Mouse (Mus musculus) CH12.LX (cell line): Measurements from ENCODE around the gene Fam240a. TPM values are rescaled to one million over a fixed set of nuclear protein-coding genes. Genes with fewer than 3 reads are reported as not detected.

ENCODE experiments used
- DNase-seq: peaks from one replicate; pipeline ENCODE4 v3.0.0-alpha.2; 2013; ENCODE audit errors: extremely low read depth
- H3K27ac ChIP-seq: 2 replicates; pipeline ENCODE4 v1.5.1; 2012; ENCODE audit warnings: low read depth, mild to moderate bottlenecking, control low read depth, moderate library complexity; ENCODE audit not compliant: insufficient read depth
- H3K27me3 ChIP-seq: replicated peaks from 2 replicates; pipeline ENCODE3; 2012; ENCODE audit warnings: inconsistent platforms
- H3K36me3 ChIP-seq, 2 experiments: replicated peaks in 1 of 2; 2 replicates each; pipeline versions ENCODE3 to v1.6.1; 2012; ENCODE audit warnings: inconsistent platforms in 1 of 2, low read length in 1 of 2, mild to moderate bottlenecking in 1 of 2, mixed read lengths in 1 of 2, moderate library complexity in 1 of 2; ENCODE audit not compliant: control insufficient read depth in 1 of 2, insufficient read depth in 1 of 2
- H3K4me1 ChIP-seq, 2 experiments: 2 replicates each; pipeline ENCODE4 v1.6.1; 2012; ENCODE audit warnings: inconsistent platforms in 1 of 2, moderate library complexity in 1 of 2; ENCODE audit not compliant: insufficient read depth in 2 of 2, control insufficient read depth in 1 of 2
- H3K4me2 ChIP-seq: 2 replicates; pipeline ENCODE4 v1.6.1; 2012; ENCODE audit warnings: low read depth, mild to moderate bottlenecking, control low read depth; ENCODE audit not compliant: poor library complexity, insufficient read depth, severe bottlenecking
- H3K4me3 ChIP-seq, 3 experiments: fragments of 150-350 bp in 1 of 3; sonication (generic) in 1 of 3; replicated peaks in 1 of 3; 2 replicates each; pipeline versions ENCODE3 to v1.5.1; 2011 to 2012; ENCODE audit warnings: low read depth in 2 of 3, low read length in 2 of 3, mild to moderate bottlenecking in 2 of 3, moderate library complexity in 2 of 3, control low read depth in 1 of 3, improper control_type of control experiment in 1 of 3, inconsistent platforms in 1 of 3, mixed read lengths in 1 of 3; ENCODE audit not compliant: poor library complexity in 1 of 3
- H3K79me2 ChIP-seq: replicated peaks from 2 replicates; pipeline ENCODE4 v1.6.1; 2012; ENCODE audit warnings: mild to moderate bottlenecking, moderate library complexity; ENCODE audit not compliant: control insufficient read depth, poor library complexity, insufficient read depth, severe bottlenecking; ENCODE audit errors: extremely low read depth
- H3K9ac ChIP-seq: 2 replicates; pipeline ENCODE4 v1.6.1; 2012; ENCODE audit warnings: low read depth, mild to moderate bottlenecking, control low read depth, moderate library complexity; ENCODE audit not compliant: insufficient read depth
- H3K9me3 ChIP-seq: replicated peaks from 2 replicates; pipeline ENCODE3; 2012; ENCODE audit warnings: low read length, inconsistent platforms, mixed read lengths
- CTCF ChIP-seq, 2 experiments: IDR thresholded peaks in 1 of 2; conservative IDR thresholded peaks in 1 of 2; 2 replicates each; pipeline ENCODE4 v1.5.1; 2011 to 2012; ENCODE audit warnings: low read depth in 2 of 2, low read length in 2 of 2, improper control_type of control experiment in 1 of 2, inconsistent platforms in 1 of 2, mild to moderate bottlenecking in 1 of 2, moderate library complexity in 1 of 2
- E2F4 ChIP-seq: IDR thresholded peaks from 2 replicates; pipeline ENCODE4 v1.6.1; 2011; ENCODE audit warnings: low read depth, low read length, improper control_type of control experiment; ENCODE audit not compliant: insufficient replicate concordance
- EP300 ChIP-seq: IDR thresholded peaks from 2 replicates; pipeline ENCODE4 v1.6.1; 2011; ENCODE audit warnings: low read length, improper control_type of control experiment
- ETS1 ChIP-seq: conservative IDR thresholded peaks from 2 replicates; pipeline ENCODE4 v1.6.1; 2012; ENCODE audit warnings: low read depth, mild to moderate bottlenecking, inconsistent platforms, low read length, improper control_type of control experiment, moderate library complexity
- GABPA ChIP-seq: IDR thresholded peaks from 2 replicates; pipeline ENCODE4 v1.6.1; 2012; ENCODE audit warnings: low read depth, low read length, improper control_type of control experiment, inconsistent platforms; ENCODE audit not compliant: insufficient replicate concordance
- JUN ChIP-seq: IDR thresholded peaks from 2 replicates; pipeline ENCODE4 v1.6.1; 2011; ENCODE audit warnings: low read depth, mild to moderate bottlenecking, low read length, improper control_type of control experiment, moderate library complexity; ENCODE audit not compliant: insufficient read depth
- JUND ChIP-seq: conservative IDR thresholded peaks from 2 replicates; pipeline ENCODE4 v1.6.1; 2011; ENCODE audit warnings: low read depth, low read length, improper control_type of control experiment
- KAT2A ChIP-seq: IDR thresholded peaks from 2 replicates; pipeline ENCODE4 v1.6.1; 2012; ENCODE audit warnings: low read length, improper control_type of control experiment, inconsistent platforms; ENCODE audit not compliant: insufficient replicate concordance
- MAX ChIP-seq: IDR thresholded peaks from 2 replicates; pipeline ENCODE4 v1.6.1; 2011; ENCODE audit warnings: low read length, improper control_type of control experiment
- MEF2A ChIP-seq: IDR thresholded peaks from 2 replicates; pipeline ENCODE4 v1.6.1; 2014; ENCODE audit warnings: low read depth, mild to moderate bottlenecking, inconsistent platforms, low read length, improper control_type of control experiment, borderline replicate concordance
- MXI1 ChIP-seq: IDR thresholded peaks from 2 replicates; pipeline ENCODE4 v1.6.1; 2011; ENCODE audit warnings: mild to moderate bottlenecking, low read depth, low read length, improper control_type of control experiment
- NELFE ChIP-seq: IDR thresholded peaks from 2 replicates; pipeline ENCODE4 v1.6.1; 2011; ENCODE audit warnings: low read depth, low read length, improper control_type of control experiment
- POLR2A ChIP-seq: IDR thresholded peaks from 2 replicates; pipeline ENCODE4 v1.6.1; 2011; ENCODE audit warnings: low read depth, mild to moderate bottlenecking, improper control_type of control experiment, low read length
- RAD21 ChIP-seq: IDR thresholded peaks from 2 replicates; pipeline ENCODE4 v1.6.1; 2011; ENCODE audit warnings: low read depth, mild to moderate bottlenecking, low read length, improper control_type of control experiment, moderate library complexity
- RCOR1 ChIP-seq: conservative IDR thresholded peaks from 2 replicates; pipeline ENCODE4 v1.6.1; 2012; ENCODE audit warnings: low read depth, mild to moderate bottlenecking, inconsistent platforms, low read length, improper control_type of control experiment
- SIN3A ChIP-seq: IDR thresholded peaks from 2 replicates; pipeline ENCODE4 v1.6.1; 2012; ENCODE audit warnings: low read length, improper control_type of control experiment, inconsistent platforms
- UBTF ChIP-seq: IDR thresholded peaks from 2 replicates; pipeline ENCODE4 v1.6.1; 2012; ENCODE audit warnings: low read depth, mild to moderate bottlenecking, inconsistent platforms, low read length, improper control_type of control experiment, moderate library complexity
- USF1 ChIP-seq: IDR thresholded peaks from 2 replicates; pipeline ENCODE4 v1.6.1; 2014; ENCODE audit warnings: low read depth, mild to moderate bottlenecking, inconsistent platforms, low read length, improper control_type of control experiment
- ZC3H11A ChIP-seq: IDR thresholded peaks from 2 replicates; pipeline ENCODE4 v1.6.1; 2012; ENCODE audit warnings: low read depth, mild to moderate bottlenecking, inconsistent platforms, low read length, improper control_type of control experiment
- ZKSCAN1 ChIP-seq: IDR thresholded peaks from 2 replicates; pipeline ENCODE4 v1.6.1; 2012; ENCODE audit warnings: low read depth, inconsistent platforms, low read length, improper control_type of control experiment, borderline replicate concordance
- ZNF384 ChIP-seq: IDR thresholded peaks from 2 replicates; pipeline ENCODE4 v1.6.1; 2012; ENCODE audit warnings: low read depth, low read length, improper control_type of control experiment, inconsistent platforms
- dilution Hi-C: fragments of 300-500 bp; cut with MboI; formaldehyde crosslinking; loops from 2 replicates; pipeline ENCODE4 v1.14.3; 2020; ENCODE audit warnings: low sequenced_read_pairs; ENCODE audit not compliant: extremely low pct_unique_long_range_greater_than_20kb, extremely low pct_ligation_motif_present
- in situ Hi-C: fragments of 300-500 bp; cut with MboI; formaldehyde crosslinking; loops from 3 replicates; pipeline ENCODE4 v1.14.3; 2019; ENCODE audit warnings: low sequenced_read_pairs, low pct_ligation_motif_present, low pct_unique_long_range_greater_than_20kb, mixed read lengths
- polyA plus RNA-seq: library from polyadenylated mRNA; unstranded; fragments of >175 nt; gene quantifications from 2 replicates; pipeline ENCODE4 v1.2.1, GENCODE M21; 2012; ENCODE audit warnings: low read depth; ENCODE audit not compliant: insufficient read length
- total RNA-seq, 2 experiments: library from RNA; depleted of rRNA; stranded (reverse); fragments of 300-350 nt in 1 of 2; fragments of >200 nt in 1 of 2; gene quantifications; 2 replicates each; pipeline ENCODE4 v1.2.3; 2012 to 2014

Gene Fam240a
- total and polyA plus RNA-seq, 3 experiments: not detected

DNA sequence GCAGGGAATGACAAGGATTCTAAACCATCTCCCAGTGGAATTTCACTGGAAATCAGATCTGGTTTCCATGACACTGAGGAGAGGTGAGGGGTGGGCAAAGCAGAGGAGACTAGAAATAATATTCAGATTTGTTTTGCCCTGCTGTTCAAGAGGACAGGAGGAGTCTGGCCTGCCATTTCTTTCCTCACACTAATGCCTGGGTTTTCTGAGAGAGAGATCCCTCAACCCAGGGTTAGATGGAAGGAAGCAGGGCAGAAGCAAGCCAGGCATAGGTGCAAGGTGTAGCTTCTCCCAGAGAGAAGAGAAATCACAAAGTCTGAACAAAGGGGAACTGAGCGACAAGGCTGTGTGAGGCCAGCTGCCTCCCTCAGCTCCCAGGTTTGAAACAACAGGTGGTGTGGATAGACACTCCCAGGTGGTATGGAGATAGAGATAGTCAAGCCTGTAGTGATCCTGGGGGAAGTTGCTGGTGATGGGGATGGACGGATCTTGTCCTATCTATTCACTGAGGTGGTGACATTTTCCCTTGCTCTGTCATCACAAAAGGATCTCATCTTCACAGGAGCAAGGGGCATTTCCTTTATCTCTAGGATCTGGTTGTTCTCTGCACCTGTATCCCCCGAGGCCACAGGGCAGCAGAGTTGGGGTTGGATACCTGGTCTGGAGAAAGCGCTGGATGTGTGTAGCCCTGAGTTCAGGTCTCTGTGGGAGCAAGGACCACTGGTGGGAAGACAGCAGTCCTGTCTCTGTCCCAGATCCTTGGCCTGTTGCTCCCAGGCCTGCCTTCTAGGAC is 8.6 kb downstream of the Fam240a start:
- Histone ChIP-seq H3K9ac (no peak overlapping the region), H3K27me3 (no peaks in the 10 kb centered on the region), H3K4me2 (no peak overlapping the region), H3K36me3 (no peaks in the 10 kb centered on the region), H3K4me3 (no peak overlapping the region), H3K27ac (no peak overlapping the region), H3K9me3 (peaks cover 13% of the 10 kb centered on the region), H3K4me1 (peaks cover 6 to 39% of the 10 kb centered on the region in 2 experiments), H3K79me2 (no peaks in the 10 kb centered on the region)
- in situ Hi-C loops: no loop called here
- no peak for DNase-seq
- dilution Hi-C loops: no loop called here
- no peak for TF ChIP-seq MEF2A
- no peak for TF ChIP-seq CTCF (conservative IDR thresholded peaks at IDR 0.05 in 1 of 2, IDR thresholded peaks at IDR 0.05 in 1 of 2; ENCODE audit: low read depth in 2 of 2, low read length in 2 of 2)
- TF ChIP-seq ETS1: no peak
- TF ChIP-seq POLR2A: no peak
- no peak for TF ChIP-seq RCOR1
- TF ChIP-seq JUND: no peak
- TF ChIP-seq EP300: no peak
- TF ChIP-seq ZNF384: no peak
- TF ChIP-seq USF1: no peak

DNA sequence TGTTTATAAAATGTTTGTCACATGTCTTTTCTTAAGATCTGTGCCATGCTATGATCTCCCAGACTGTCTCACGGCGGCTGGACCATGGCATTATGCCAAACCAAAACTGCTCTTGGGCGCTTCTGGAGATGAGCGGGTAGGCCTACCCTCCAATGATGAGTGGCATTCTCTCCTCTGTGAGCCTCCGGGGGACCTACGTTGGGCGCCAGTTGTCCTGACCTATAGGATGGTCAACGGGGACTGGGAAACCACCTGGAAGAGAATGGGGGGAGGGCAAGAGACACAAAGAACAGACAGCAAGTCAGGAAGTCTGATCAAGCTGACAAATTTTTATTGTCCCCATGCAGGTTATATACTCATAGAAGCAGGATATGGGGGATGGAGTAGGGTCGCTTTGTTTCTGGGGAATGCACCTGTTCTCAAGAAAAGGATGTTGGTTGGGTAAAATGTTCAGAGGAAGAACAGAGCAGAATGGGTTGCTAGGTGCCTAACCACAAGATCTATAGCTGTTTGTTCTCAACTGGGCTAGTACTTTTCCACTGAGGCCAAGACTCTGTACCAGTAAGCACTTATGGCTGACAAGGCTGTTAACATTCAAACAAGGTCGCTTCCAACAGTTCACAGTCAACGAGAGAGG is 9.3 kb downstream of the Fam240a start:
- Histone ChIP-seq H3K36me3 (no peaks in the 10 kb centered on the region), H3K4me3 (no peak overlapping the region), H3K9ac (no peak overlapping the region), H3K79me2 (no peaks in the 10 kb centered on the region), H3K4me2 (no peak overlapping the region), H3K4me1 (peaks cover 6 to 39% of the 10 kb centered on the region in 2 experiments), H3K27me3 (no peaks in the 10 kb centered on the region), H3K9me3 (peaks cover 13% of the 10 kb centered on the region), H3K27ac (no peak overlapping the region)
- in situ Hi-C loops: no loop called here
- dilution Hi-C loops: no loop called here
- DNase-seq: no peak
- no peak for TF ChIP-seq POLR2A
- no peak for TF ChIP-seq E2F4
- TF ChIP-seq SIN3A: no peak
- no peak for TF ChIP-seq UBTF
- no peak for TF ChIP-seq MXI1
- no peak for TF ChIP-seq ZKSCAN1
- no peak for TF ChIP-seq ZC3H11A
- no peak for TF ChIP-seq NELFE
- TF ChIP-seq JUN: no peak
- no peak for TF ChIP-seq RAD21
- TF ChIP-seq KAT2A: no peak
- no peak for TF ChIP-seq GABPA
- no peak for TF ChIP-seq EP300
- no peak for TF ChIP-seq MAX
